Mouse (Mus musculus): Measurements from ENCODE around the gene Ndufb5. TPM values are rescaled to one million over a fixed set of nuclear protein-coding genes. Genes with fewer than 3 reads are reported as not detected.
A peak's percentile ranks its signal among the peaks of the same experiment; 100 is the strongest.
"Not testable (repeated sequence)": the region's sequence is repeated elsewhere in the genome, so short reads cannot be mapped to it uniquely, and the experiment has no call there.

The Ndufb5 gene
- total RNA-seq, 2 experiments from 2014 or later: 562 to 570 TPM

DNA sequence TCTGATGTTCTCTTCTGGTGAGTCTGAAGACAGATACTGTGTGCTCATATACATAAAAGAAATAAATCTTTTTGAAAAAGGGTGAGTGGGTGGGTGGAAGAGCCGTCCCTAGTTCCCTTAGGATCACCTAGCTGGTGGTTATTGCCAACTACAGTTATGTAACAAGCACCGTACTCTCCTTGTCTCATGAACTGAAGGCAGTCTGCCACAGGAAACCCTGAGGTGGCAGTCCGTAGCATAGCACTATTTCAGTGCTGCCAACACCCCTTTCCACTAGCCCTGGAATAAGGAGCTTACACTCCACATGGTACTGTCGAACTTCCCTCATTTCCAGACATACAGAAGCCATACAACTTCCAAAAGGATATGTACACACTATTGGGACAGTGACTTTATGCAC, 8.9 kb upstream of the Ndufb5 start:
- DNase-seq: no peak

- DNase-seq: no peak
Observed at GRCm38 (mm10) chr3:32737172-32737655, 424 bp downstream of the Ndufb5 start, which contains the start of gene Mrpl47. TSS of gene Mrpl47 (minus strand) at chr3:32737605.

GRCm38 (mm10) chr3:32738549-32738948, 1.8 kb downstream of the Ndufb5 start:
- no peak for DNase-seq

DNA sequence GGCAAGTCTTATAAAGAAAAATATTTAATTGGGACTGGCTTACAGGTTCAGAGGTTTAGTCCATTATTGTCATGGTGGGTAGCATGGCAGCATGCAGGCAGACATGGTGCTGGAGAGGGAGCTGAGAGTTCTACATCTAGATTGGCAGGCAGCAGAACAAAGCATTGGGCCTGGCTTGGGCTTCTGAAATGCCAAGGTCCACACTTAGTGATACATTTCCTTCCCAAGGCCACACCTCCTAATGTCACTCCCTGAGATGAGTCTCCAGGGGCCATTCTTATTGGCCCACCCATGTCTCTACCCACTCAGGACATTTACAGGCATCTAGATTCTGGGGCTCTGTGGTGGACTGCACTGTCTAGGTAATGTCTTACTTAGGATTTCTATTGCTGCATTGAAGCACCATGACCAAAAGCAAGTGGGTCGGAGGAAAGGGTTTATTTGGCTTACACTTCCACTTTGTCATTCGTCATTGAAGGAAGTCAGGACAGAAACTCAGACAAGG, 5.5 kb downstream of the Ndufb5 start:
- DNase-seq: no peak

GRCm38 (mm10) chr3:32745001-32745400, 8.2 kb downstream of the Ndufb5 start:
- no peak for DNase-seq

DNA sequence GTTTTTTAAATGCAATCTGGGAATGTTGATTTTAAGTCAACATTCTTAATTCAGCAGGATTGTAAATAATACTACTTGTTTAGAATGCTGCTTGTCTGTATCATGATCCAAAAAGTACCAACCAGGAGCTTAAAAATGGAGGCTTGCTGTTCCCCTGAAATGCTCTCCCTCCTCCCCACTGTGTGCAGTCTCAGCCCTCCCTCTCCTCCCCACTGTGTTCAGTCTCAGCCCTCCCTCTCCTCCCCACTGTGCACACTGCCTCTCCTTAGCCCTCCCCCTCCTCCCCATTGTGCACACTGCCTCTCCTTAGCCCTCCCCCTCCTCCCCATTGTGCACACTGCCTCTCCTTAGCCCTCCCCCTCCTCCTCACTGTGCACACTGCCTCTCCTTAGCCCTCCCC, 8.6 kb downstream of the Ndufb5 start:
- DNase-seq: not testable (repeated sequence)

GRCm38 (mm10) chr3:32748384-32748783, 11.6 kb downstream of the Ndufb5 start:
- DNase-seq: no peak

DNA sequence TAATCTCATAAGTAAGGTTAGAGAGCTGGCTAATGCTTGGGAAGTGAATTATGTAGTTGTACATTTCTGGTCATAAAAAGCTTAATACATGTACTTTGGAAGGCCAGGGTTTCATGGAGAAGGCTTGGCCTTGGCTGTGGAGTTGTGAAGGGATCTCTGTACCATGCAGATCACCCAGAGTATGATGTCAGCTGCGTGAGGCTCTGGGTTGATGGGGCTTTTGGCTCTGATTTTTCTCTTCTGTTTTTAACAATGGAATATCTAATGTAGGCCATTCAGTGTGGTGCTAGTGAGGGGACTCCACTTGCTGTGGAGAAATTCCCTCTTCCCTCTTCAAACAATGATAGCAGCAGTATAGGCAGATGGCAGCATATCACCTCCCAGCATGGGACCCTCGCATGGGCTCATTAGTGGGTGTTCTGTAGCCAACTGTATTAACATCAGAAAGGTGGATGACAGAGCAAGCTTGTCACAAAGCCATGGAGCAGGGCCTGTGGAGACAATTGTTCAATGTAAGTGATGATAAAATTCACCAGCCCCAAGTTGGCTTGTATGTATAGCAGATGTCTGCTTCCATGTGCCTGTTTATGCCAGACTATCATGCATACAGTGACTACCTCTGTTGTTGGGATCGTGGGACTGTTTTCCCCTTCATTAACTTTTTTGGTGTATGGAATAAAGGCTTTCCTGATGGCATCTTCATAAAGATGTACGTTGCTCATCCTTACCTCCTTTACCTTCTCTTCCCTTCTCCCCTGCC, 13.2 kb downstream of the Ndufb5 start:
- DNase-seq: no peak

- DNase-seq: peak; percentile 24
Observed at GRCm38 (mm10) chr3:32754384-32754915, 17.7 kb downstream of the Ndufb5 start.

DNA sequence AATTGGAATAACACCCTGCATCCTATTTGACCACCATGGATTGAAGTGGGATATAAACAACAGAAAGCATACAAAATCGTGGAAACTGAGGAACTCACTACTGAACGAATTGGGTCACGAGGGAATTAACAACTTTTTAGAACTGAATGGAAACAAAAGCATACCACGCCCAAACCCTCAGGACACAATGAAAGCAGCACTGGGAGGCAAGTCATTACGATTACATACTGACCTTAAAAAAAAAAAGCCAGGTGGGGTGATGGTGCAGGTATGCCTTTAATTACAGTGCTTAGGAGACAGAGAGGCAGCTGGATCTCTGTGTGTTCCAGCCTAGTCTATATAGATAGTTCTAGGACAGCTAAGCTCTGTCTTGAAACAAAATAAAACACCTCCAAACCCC, 22.4 kb downstream of the Ndufb5 start:
- no peak for DNase-seq

DNA sequence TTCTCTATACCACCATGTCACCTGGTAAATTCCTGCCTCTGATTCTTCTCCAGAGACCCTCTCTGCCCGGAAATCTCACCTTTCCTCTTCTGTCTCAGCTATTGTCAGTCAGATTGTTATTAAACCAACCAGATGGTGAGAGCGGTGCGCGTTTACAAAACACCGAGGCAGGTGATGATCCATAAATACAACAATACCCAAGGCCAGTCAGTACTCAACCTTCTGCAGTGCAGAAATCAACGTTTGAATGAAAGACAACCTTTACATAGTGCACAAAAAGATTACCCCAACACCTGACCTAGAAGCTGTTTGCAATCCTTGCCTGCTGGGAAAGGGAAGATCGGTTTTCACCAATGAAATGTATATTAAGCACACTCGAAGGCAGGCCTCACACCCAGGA, 26.2 kb downstream of the Ndufb5 start:
- DNase-seq: no peak

DNA sequence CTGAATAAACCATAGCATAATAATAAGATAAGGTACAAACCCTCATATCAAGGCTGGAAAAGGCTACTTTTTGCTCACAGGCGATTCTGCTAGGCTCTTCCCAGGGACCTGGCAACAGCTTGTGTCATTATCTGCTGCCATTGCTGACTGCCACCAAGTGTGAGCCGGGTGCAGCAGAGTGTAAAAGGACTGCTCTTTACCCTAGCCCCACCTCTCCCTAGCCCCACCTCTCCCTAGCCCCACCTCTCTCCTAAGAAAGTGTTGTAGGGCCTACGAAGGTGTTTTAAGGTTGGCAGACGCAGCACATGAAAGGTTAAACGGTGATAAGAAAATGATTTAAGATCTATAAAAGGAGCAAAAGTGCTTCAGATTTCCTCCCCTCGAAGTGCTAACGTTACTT, 27.1 kb downstream of the Ndufb5 start:
- peak; percentile 12 for DNase-seq

DNA sequence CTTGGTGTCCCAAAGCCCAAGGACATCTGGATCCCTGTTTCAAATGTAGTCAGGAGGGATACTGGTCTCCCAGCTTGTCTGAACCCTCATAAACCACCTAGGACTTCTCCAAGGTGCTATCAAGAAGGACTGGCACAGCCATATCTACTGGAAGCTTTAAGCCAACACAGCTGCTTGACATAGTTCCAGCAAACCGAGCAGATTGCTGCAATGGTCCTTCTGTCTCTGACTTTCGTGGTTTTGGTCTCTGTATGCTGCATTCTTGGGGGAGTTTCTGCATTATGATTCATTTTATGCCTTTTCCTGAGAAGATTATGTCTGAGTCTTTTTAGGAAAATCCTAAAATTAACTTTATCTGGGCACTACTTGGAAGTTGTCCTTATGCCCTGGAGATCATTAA, 34.0 kb downstream of the Ndufb5 start:
- DNase-seq: no peak

Other genes with a start within 250 kb of the Ndufb5 start
- gene Kcnmb3, start 244.8 kb upstream of the Ndufb5 start, total RNA-seq (2021): under 1 TPM; 0.21 to 0.74 TPM
- 10 to 100 TPM; 27.7 to 33.3 TPM for gene Zfp639, start 226.7 kb upstream of the Ndufb5 start, total RNA-seq (2021)
- gene Mfn1, start 207.5 kb upstream of the Ndufb5 start, total RNA-seq (2021): 100 to 1,000 TPM; 296 to 314 TPM
- 10 to 100 TPM; 34.7 to 37.2 TPM for gene Gnb4, start 120.4 kb upstream of the Ndufb5 start, total RNA-seq (2021)
- 10 to 100 TPM; 46.6 to 54.2 TPM for gene Actl6a, start 30.7 kb upstream of the Ndufb5 start, total RNA-seq (2021)
- gene Mrpl47, start 615 bp downstream of the Ndufb5 start, total RNA-seq (2021): 10 to 100 TPM; 36.9 to 45.3 TPM
- gene Usp13, start 80.6 kb downstream of the Ndufb5 start, total RNA-seq (2021): 100 to 1,000 TPM; 137 to 146 TPM

All from heart, postnatal 4 days (tissue).